Mouse (Mus musculus): ENCODE results near the gene Cxcr5. TPM values are rescaled to one million over a fixed set of nuclear protein-coding genes. Genes with fewer than 3 reads are reported as not detected.
"Not testable (repeated sequence)": the region's sequence is repeated elsewhere in the genome, so short reads cannot be mapped to it uniquely, and the experiment has no call there.

The Cxcr5 gene
- total and polyA plus RNA-seq, 2 experiments from 2014 or later = not detected

GRCm38 (mm10) chr9:44579392-44579791 lies 17.7 kb upstream of the Cxcr5 start:
- Histone ChIP-seq H3K9me3 (replicated peaks; ENCODE audit: control insufficient read depth, low read length) (0 out of 2 replicates have a peak, but pooled peaks cover 5% of the 10 kb centered on the region), H3K4me1 (ENCODE audit: control insufficient read depth, insufficient read depth) (no peaks in the 10 kb centered on the region), H3K4me3 (ENCODE audit: low read depth, low read length) (peak overlapping the region; percentile 8; the same call in 1 of the 2 replicates), H3K4me2 (ENCODE audit: low read depth, low read length) (peak overlapping the region; percentile 39), H3K27me3 (ENCODE audit: control insufficient read depth, insufficient read depth, low read length) (no peaks in the 10 kb centered on the region), H3K27ac (ENCODE audit: low read depth) (no peak overlapping the region), H3K9ac (replicated peaks; ENCODE audit: low read depth, low read length) (no peak overlapping the region), H3K36me3 (replicated peaks; ENCODE audit: control insufficient read depth, insufficient read depth, low read length) (no peaks in the 10 kb centered on the region)
- peak; percentile 62; the same call in 1 of the 2 replicates for ATAC-seq (ENCODE audit: insufficient read depth, low read depth)
- peak; percentile 55 for DNase-seq (ENCODE audit: low spot score)
- WGBS = 15% methylated on average over 6 of the region's 6 CpGs
- TF ChIP-seq CTCF (IDR thresholded peaks at IDR 0.05; ENCODE audit: low read depth) (no peak), EP300 (IDR thresholded peaks at IDR 0.05; ENCODE audit: low read depth) (no peak)

GRCm38 (mm10) chr9:44576046-44576445 lies 14.4 kb upstream of the Cxcr5 start:
- not testable (repeated sequence) for H3K4me3 ChIP-seq (ENCODE audit: low read depth, low read length); H3K27me3 ChIP-seq (ENCODE audit: control insufficient read depth, insufficient read depth, low read length); H3K4me2 ChIP-seq (ENCODE audit: low read depth, low read length); H3K9ac ChIP-seq (replicated peaks; ENCODE audit: low read depth, low read length); DNase-seq (ENCODE audit: low spot score); H3K27ac ChIP-seq (ENCODE audit: low read depth); H3K36me3 ChIP-seq (replicated peaks; ENCODE audit: control insufficient read depth, insufficient read depth, low read length); H3K4me1 ChIP-seq (ENCODE audit: control insufficient read depth, insufficient read depth); H3K9me3 ChIP-seq (replicated peaks; ENCODE audit: control insufficient read depth, low read length); ATAC-seq (ENCODE audit: insufficient read depth, low read depth)
- WGBS = 96% methylated on average over 7 of the region's 7 CpGs

GRCm38 (mm10) chr9:44575095-44575494 lies 13.4 kb upstream of the Cxcr5 start:
- Histone ChIP-seq H3K36me3 (replicated peaks; ENCODE audit: control insufficient read depth, insufficient read depth, low read length) (no peaks in the 10 kb centered on the region), H3K27ac (ENCODE audit: low read depth) (no peak overlapping the region), H3K27me3 (ENCODE audit: control insufficient read depth, insufficient read depth, low read length) (no peaks in the 10 kb centered on the region), H3K4me1 (ENCODE audit: control insufficient read depth, insufficient read depth) (no peaks in the 10 kb centered on the region), H3K9ac (replicated peaks; ENCODE audit: low read depth, low read length) (no peak overlapping the region), H3K4me2 (ENCODE audit: low read depth, low read length) (no peak overlapping the region), H3K9me3 (replicated peaks; ENCODE audit: control insufficient read depth, low read length) (no peaks in the 10 kb centered on the region), H3K4me3 (ENCODE audit: low read depth, low read length) (no peak overlapping the region)
- 86% methylated on average over 2 of the region's 2 CpGs for WGBS
- ATAC-seq (ENCODE audit: insufficient read depth, low read depth) (no peak), DNase-seq (ENCODE audit: low spot score) (no peak)
- no peak for TF ChIP-seq EP300 (IDR thresholded peaks at IDR 0.05; ENCODE audit: low read depth)
- TF ChIP-seq CTCF (IDR thresholded peaks at IDR 0.05; ENCODE audit: low read depth) = no peak

- DNase-seq (ENCODE audit: low spot score) (no peak), ATAC-seq (ENCODE audit: insufficient read depth, low read depth) (no peak)
- H3K9me3 ChIP-seq (replicated peaks; ENCODE audit: control insufficient read depth, low read length) = no peaks in the 10 kb centered on the region
- TF ChIP-seq CTCF (IDR thresholded peaks at IDR 0.05; ENCODE audit: low read depth) = no peak
- no peak for TF ChIP-seq EP300 (IDR thresholded peaks at IDR 0.05; ENCODE audit: low read depth)
- H3K9ac ChIP-seq (replicated peaks; ENCODE audit: low read depth, low read length) = no peak overlapping the region
- no peaks in the 10 kb centered on the region for H3K27me3 ChIP-seq (ENCODE audit: control insufficient read depth, insufficient read depth, low read length)
- H3K4me2 ChIP-seq (ENCODE audit: low read depth, low read length) = no peak overlapping the region
- no peak overlapping the region for H3K27ac ChIP-seq (ENCODE audit: low read depth)
- WGBS = 68% methylated on average over 4 of the region's 4 CpGs
- no peaks in the 10 kb centered on the region for H3K4me1 ChIP-seq (ENCODE audit: control insufficient read depth, insufficient read depth)
- no peaks in the 10 kb centered on the region for H3K36me3 ChIP-seq (replicated peaks; ENCODE audit: control insufficient read depth, insufficient read depth, low read length)
- no peak overlapping the region for H3K4me3 ChIP-seq (ENCODE audit: low read depth, low read length)
Measured at GRCm38 (mm10) chr9:44573306-44573705, 11.6 kb upstream of the Cxcr5 start.

- Histone ChIP-seq H3K4me2 (ENCODE audit: low read depth, low read length) (no peak overlapping the region), H3K4me1 (ENCODE audit: control insufficient read depth, insufficient read depth) (peaks cover 5% of the 10 kb centered on the region; the same call in 1 of the 2 replicates), H3K9ac (replicated peaks; ENCODE audit: low read depth, low read length) (no peak overlapping the region), H3K4me3 (ENCODE audit: low read depth, low read length) (no peak overlapping the region), H3K36me3 (replicated peaks; ENCODE audit: control insufficient read depth, insufficient read depth, low read length) (no peaks in the 10 kb centered on the region), H3K27me3 (ENCODE audit: control insufficient read depth, insufficient read depth, low read length) (no peaks in the 10 kb centered on the region), H3K9me3 (replicated peaks; ENCODE audit: control insufficient read depth, low read length) (no peaks in the 10 kb centered on the region), H3K27ac (ENCODE audit: low read depth) (no peak overlapping the region)
- 73% methylated on average over 12 of the region's 12 CpGs for WGBS
- no peak for DNase-seq (ENCODE audit: low spot score)
- TF ChIP-seq CTCF (IDR thresholded peaks at IDR 0.05; ENCODE audit: low read depth) (no peak), EP300 (IDR thresholded peaks at IDR 0.05; ENCODE audit: low read depth) (no peak)
- ATAC-seq (ENCODE audit: insufficient read depth, low read depth) = no peak
Measured at GRCm38 (mm10) chr9:44570939-44571382, 9.3 kb upstream of the Cxcr5 start.

- Histone ChIP-seq H3K4me3 (ENCODE audit: low read depth, low read length) (no peak overlapping the region), H3K9ac (replicated peaks; ENCODE audit: low read depth, low read length) (0 out of 2 replicates have a peak overlapping the region, but pooled peaks have one; percentile 5), H3K4me1 (ENCODE audit: control insufficient read depth, insufficient read depth) (peaks cover 5% of the 10 kb centered on the region; the same call in 1 of the 2 replicates), H3K36me3 (replicated peaks; ENCODE audit: control insufficient read depth, insufficient read depth, low read length) (no peaks in the 10 kb centered on the region), H3K27ac (ENCODE audit: low read depth) (peak overlapping the region; percentile 76), H3K9me3 (replicated peaks; ENCODE audit: control insufficient read depth, low read length) (no peaks in the 10 kb centered on the region), H3K27me3 (ENCODE audit: control insufficient read depth, insufficient read depth, low read length) (no peaks in the 10 kb centered on the region), H3K4me2 (ENCODE audit: low read depth, low read length) (peak overlapping the region; percentile 18; the same call in 1 of the 2 replicates)
- 51% methylated on average over 7 of the region's 7 CpGs for WGBS
- TF ChIP-seq EP300 (IDR thresholded peaks at IDR 0.05; ENCODE audit: low read depth) (no peak), CTCF (IDR thresholded peaks at IDR 0.05; ENCODE audit: low read depth) (no peak)
- no peak for DNase-seq (ENCODE audit: low spot score)
- no peak; the same call in 1 of the 2 replicates for ATAC-seq (ENCODE audit: insufficient read depth, low read depth)
Measured at GRCm38 (mm10) chr9:44568083-44568455, 6.4 kb upstream of the Cxcr5 start.

All from heart, postnatal 0 days (tissue).